Mouse (Mus musculus) liver, embryonic 15.5 days (tissue): ENCODE data around the gene Tm9sf4. TPM values are rescaled to one million over a fixed set of nuclear protein-coding genes. Genes with fewer than 3 reads are reported as not detected.

Experiments used
- ATAC-seq: fragments of 200-750 bp; cut with Nextera tagmentation; 2 replicates; pipeline ENCODE4 v1.8.0; 2017; ENCODE audit warnings: moderate number of reproducible peaks, mild to moderate bottlenecking, moderate library complexity; ENCODE audit not compliant: insufficient read depth
- H3K27ac ChIP-seq: fragments of 300-500 bp; sonication (generic); replicated peaks from 2 replicates; pipeline ENCODE4 v1.5.1; 2015; ENCODE audit warnings: mild to moderate bottlenecking, inconsistent platforms
- H3K27me3 ChIP-seq: fragments of 300-500 bp; sonication (generic); 2 replicates; pipeline ENCODE4 v1.6.1; 2015; ENCODE audit warnings: mild to moderate bottlenecking, inconsistent platforms
- H3K36me3 ChIP-seq: fragments of 300-500 bp; sonication (generic); replicated peaks from 2 replicates; pipeline ENCODE4 v1.6.1; 2015; ENCODE audit warnings: moderate library complexity, mild to moderate bottlenecking, inconsistent platforms
- H3K4me1 ChIP-seq: fragments of 300-500 bp; sonication (generic); replicated peaks from 2 replicates; pipeline ENCODE4 v1.6.1; 2015; ENCODE audit warnings: inconsistent platforms
- H3K4me2 ChIP-seq: fragments of 300-500 bp; sonication (generic); 2 replicates; pipeline ENCODE4 v1.6.1; 2015; ENCODE audit warnings: moderate library complexity, mild to moderate bottlenecking, inconsistent platforms
- H3K4me3 ChIP-seq: fragments of 300-500 bp; sonication (generic); replicated peaks from 2 replicates; pipeline ENCODE4 v1.5.1; 2015; ENCODE audit warnings: mild to moderate bottlenecking, inconsistent platforms
- H3K9ac ChIP-seq: fragments of 300-500 bp; sonication (generic); 2 replicates; pipeline ENCODE4 v1.6.1; 2015; ENCODE audit warnings: moderate library complexity, mild to moderate bottlenecking, inconsistent platforms
- H3K9me3 ChIP-seq: fragments of 300-500 bp; sonication (generic); replicated peaks from 2 replicates; pipeline ENCODE4 v1.6.1; 2016; ENCODE audit warnings: inconsistent platforms
- WGBS: fragments of 180-500 bp; shearing (Covaris S2); methylation state at CpG from one replicate; pipeline ENCODE4 v1.1.7; 2015; ENCODE audit warnings: mixed read lengths; ENCODE audit not compliant: insufficient replicate concordance; 5-methylcytosine and 5-hydroxymethylcytosine counted together
- polyA plus RNA-seq: library from polyadenylated mRNA; unstranded; fragments of >200 nt; fragmentation: Nextera tagmentation; extraction: Ambion mirVana; gene quantifications from 2 replicates; pipeline ENCODE4 v1.2.1, GENCODE M21; 2015

The Tm9sf4 gene
- polyA plus RNA-seq, 1 experiment from 2014 or later: 29.6 TPM

DNA sequence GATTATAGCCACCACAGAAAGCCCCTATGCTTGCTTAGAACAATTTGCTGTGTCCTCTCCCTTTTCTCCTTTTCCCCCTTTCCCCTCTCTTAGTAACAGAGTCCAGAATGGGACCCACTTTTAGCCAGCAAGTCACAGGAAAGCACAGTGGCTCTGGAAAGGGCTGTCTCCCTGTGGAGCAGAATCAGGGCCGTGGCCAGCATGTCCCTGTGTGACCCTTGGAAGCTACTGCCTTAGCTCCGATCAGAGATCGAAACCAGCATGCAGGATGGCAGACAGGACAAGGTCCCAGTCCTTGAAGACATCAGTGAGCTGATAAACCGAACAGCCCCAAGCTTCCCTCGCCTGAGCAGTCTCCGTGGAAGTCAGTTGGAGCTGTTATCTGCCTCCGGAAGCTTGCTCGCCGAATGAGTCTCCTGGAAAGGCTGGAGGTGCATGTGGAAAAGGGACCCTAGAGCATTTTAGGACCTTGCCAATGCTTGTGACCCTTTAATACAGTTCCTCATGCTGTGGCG, 56.8 kb downstream of the Tm9sf4 start:
- WGBS: 75% methylated on average over 10 of the region's 10 CpGs

DNA sequence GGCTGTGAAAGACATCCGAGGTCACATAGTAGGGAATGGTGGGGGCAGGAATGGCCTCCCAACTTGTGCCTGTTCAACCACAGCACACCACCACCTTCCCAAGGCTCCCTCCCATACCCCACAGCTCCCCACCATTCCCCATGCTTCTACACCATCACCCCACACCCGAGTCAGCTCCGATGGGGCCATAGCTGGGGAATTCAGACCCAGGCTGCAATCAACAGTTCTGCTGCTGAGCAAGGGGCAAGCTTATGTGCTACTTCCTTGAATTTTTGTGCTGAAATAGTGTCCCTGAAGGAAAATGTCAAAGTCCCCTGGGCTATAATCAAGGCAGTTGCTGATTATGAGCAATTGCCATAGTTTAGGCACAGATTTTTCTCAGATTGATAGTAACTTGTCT, 57.4 kb downstream of the Tm9sf4 start:
- no peak for ATAC-seq
- WGBS: 88% methylated on average over 3 of the region's 3 CpGs
- H3K9me3 ChIP-seq: no peaks in the 10 kb centered on the region
- H3K36me3 ChIP-seq: no peaks in the 10 kb centered on the region
- H3K27me3 ChIP-seq: no peaks in the 10 kb centered on the region
- no peak overlapping the region for H3K4me3 ChIP-seq
- no peak overlapping the region for H3K9ac ChIP-seq
- H3K4me2 ChIP-seq: no peak overlapping the region
- peaks cover 66% of the 10 kb centered on the region for H3K4me1 ChIP-seq
- no peak overlapping the region for H3K27ac ChIP-seq

More for the DNA sequence above, 56.8 kb downstream of the Tm9sf4 start:
- no peaks in the 10 kb centered on the region for H3K36me3 ChIP-seq
- H3K4me2 ChIP-seq: no peak overlapping the region
- H3K27me3 ChIP-seq: no peaks in the 10 kb centered on the region
- ATAC-seq: no peak
- H3K27ac ChIP-seq: no peak overlapping the region
- no peaks in the 10 kb centered on the region for H3K9me3 ChIP-seq
- no peak overlapping the region for H3K9ac ChIP-seq
- no peak overlapping the region for H3K4me3 ChIP-seq
- peaks cover 59% of the 10 kb centered on the region for H3K4me1 ChIP-seq

DNA sequence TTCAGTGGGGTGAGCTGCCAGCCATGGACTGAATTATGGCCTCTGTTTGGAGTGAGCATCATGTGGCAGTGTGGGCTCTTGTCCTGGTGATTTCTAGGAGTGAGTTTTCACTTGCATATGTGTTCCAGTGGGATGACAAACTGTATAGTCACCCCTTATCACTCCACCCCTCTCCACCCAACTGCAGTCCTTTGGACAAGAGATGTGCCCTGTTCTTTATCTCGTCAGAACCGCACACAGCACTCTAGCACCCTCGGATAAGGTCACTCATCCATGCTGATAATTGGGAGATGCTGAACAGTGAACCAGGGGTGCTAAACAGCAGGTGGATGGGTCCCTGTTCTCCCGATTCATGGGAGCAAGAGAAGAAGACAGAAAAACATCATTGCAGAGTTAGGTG, 60.5 kb downstream of the Tm9sf4 start:
- Histone ChIP-seq H3K4me3 (peak overlapping the region; percentile 9), H3K4me2 (peak overlapping the region; percentile 65), H3K9ac (peak overlapping the region; percentile 49), H3K27me3 (no peaks in the 10 kb centered on the region), H3K9me3 (no peaks in the 10 kb centered on the region), H3K27ac (peak overlapping the region; percentile 90), H3K4me1 (peaks cover 79% of the 10 kb centered on the region), H3K36me3 (no peaks in the 10 kb centered on the region; the same call in 1 of the 2 replicates)
- 15% methylated on average over 4 of the region's 4 CpGs for WGBS
- ATAC-seq: peak; percentile 97

DNA sequence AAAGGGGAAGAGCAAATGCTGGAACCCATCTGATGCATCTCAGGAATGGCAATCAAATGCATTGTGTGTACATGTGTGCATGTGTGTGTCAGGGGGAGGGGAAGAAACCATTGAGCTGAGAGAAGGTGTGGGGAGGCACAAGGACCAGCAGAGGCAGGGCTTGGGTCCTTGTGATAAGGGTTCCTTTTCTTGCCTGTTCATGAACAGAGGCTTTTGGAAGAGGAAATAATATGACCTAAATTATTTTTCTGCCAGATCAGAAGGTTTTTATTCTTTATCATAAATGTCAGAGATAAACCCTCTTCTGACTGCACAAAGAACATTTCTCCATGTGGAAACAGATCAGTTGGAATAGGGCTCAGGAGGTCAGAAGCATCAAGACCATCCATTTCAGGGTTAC, 61.0 kb downstream of the Tm9sf4 start:
- ATAC-seq: peak; percentile 81
- peak overlapping the region; percentile 65 for H3K4me2 ChIP-seq
- H3K27ac ChIP-seq: peak overlapping the region; percentile 90
- H3K9me3 ChIP-seq: no peaks in the 10 kb centered on the region
- H3K36me3 ChIP-seq: peaks cover 4% of the 10 kb centered on the region; the same call in 1 of the 2 replicates
- no peaks in the 10 kb centered on the region for H3K27me3 ChIP-seq
- peaks cover 84% of the 10 kb centered on the region for H3K4me1 ChIP-seq
- peak overlapping the region; percentile 49; the same call in 1 of the 2 replicates for H3K9ac ChIP-seq
- H3K4me3 ChIP-seq: peak overlapping the region; percentile 9

DNA sequence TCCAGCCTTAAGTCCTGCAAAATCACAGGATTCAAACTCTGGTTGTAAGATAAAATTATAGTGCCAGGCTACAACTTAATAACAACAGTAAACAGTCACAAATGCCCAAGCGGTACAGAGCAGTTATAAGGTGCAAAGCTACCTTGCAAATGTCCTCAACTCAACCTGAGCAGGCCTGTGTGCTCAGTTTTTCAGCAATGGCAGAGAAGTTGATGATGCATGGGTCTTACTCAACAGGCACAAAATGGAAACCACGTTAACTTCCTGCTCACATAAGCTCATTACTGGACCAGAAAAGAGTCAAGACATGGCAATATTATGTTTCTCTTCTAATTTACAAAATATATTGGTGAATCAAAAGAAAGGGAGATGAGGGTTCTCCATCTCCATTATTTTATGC, 61.5 kb downstream of the Tm9sf4 start:
- ATAC-seq: no peak
- Histone ChIP-seq H3K4me3 (no peak overlapping the region), H3K27me3 (no peaks in the 10 kb centered on the region), H3K9ac (0 out of 2 replicates have a peak overlapping the region, but pooled peaks have one; percentile 49), H3K4me2 (peak overlapping the region; percentile 65), H3K9me3 (no peaks in the 10 kb centered on the region), H3K27ac (peak overlapping the region; percentile 90), H3K4me1 (peaks cover 89% of the 10 kb centered on the region), H3K36me3 (peaks cover 9% of the 10 kb centered on the region)
- WGBS: 68% methylated on average over 2 of the region's 2 CpGs

DNA sequence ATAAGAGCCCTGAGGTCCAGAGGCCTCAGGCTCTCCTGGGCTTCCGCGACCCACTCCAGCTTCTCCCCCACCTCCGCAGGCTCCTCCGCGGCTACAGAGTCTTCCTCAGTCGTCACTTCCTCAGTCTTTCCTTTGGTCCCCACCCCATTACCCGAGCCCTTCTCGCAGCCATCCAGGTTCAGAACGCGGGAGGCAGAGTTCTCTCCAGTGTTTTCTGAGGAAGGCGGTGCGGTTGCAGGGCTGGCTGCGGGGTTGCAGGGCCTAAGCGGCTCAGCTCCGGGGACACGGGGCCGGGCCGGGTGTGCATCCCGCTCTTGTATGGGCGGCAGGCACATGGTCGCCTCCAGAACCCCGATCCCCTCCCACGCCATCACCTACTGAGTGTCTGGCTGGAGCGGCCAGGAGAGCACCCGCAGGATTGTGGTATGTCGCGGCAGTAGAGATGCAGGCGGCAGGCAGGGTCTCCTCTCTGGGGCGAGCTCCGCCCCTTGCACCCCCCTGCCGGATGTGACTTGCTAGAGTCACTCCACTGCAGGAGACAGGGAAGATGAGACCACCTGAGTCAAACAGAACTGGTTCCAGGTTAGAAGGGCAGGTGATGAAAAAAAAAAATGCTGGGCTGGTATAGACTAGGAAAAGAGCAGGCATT, 64.0 kb downstream of the Tm9sf4 start, which contains the start of gene Tspyl3:
Gene Tspyl3 (minus strand): TSS at position 496 of the 649 bp plus-strand sequence.
- under 1% methylated on average over 31 of the region's 31 CpGs for WGBS
- peak within 1 kb of the TSS; percentile 87 for H3K27ac ChIP-seq
- ATAC-seq: no peak
- peak within 1 kb of the TSS; percentile 69 for H3K9ac ChIP-seq
- peaks cover 99% of the 10 kb centered on the region for H3K4me1 ChIP-seq
- peak within 1 kb of the TSS; percentile 87 for H3K4me2 ChIP-seq
- H3K36me3 ChIP-seq: peaks cover 27% of the 10 kb centered on the region
- H3K9me3 ChIP-seq: no peaks in the 10 kb centered on the region
- peak within 1 kb of the TSS; percentile 61 for H3K4me3 ChIP-seq
- no peaks in the 10 kb centered on the region for H3K27me3 ChIP-seq

DNA sequence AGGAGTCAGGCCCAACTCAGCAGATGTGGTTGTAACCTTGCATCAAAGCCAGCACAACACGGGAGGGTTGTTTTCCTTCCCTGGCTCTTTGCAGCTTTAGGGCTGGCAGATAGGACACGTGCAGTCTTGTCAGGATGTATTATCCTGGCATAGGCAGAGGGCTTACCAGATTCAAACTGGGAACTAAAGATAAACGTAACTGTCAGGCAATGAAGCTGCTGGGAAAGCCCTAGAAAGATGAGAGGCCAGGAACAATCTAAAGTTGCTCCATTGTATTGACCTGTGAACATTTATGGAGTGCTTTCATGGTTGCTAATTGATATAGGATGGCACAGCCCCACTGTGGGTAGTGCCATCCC, 64.5 kb downstream of the Tm9sf4 start:
- ATAC-seq: no peak
- under 1% methylated on average over 3 of the region's 3 CpGs for WGBS
- Histone ChIP-seq H3K4me3 (peak overlapping the region; percentile 61), H3K36me3 (peaks cover 32% of the 10 kb centered on the region), H3K27ac (peak overlapping the region; percentile 87), H3K4me1 (peaks cover 99% of the 10 kb centered on the region), H3K9ac (peak overlapping the region; percentile 69), H3K27me3 (no peaks in the 10 kb centered on the region), H3K4me2 (peak overlapping the region; percentile 87), H3K9me3 (no peaks in the 10 kb centered on the region)

DNA sequence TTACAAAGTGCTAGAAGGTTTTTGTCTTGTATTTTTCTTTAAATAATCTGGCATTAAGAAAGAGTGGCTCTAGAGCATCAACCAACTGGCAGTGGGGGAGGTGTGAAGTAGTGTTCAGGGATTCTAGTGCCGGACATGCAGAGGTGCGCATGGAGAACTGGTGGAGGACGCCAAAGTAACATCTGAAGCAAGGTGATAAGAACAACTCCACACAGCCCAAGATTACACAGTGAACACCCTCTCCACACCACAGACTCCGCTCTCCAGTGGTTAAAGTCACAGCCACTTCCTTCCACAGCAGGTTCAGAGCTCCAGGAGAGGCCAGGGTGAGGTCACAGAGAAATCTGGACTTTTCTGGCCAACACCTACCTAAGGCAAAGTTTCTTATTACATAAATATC, 66.9 kb downstream of the Tm9sf4 start:
- Histone ChIP-seq H3K4me2 (peak overlapping the region; percentile 56), H3K9me3 (no peaks in the 10 kb centered on the region), H3K36me3 (peaks cover 56% of the 10 kb centered on the region), H3K9ac (0 out of 2 replicates have a peak overlapping the region, but pooled peaks have one; percentile 23), H3K4me3 (no peak overlapping the region), H3K27me3 (no peaks in the 10 kb centered on the region), H3K4me1 (peaks cover 90% of the 10 kb centered on the region), H3K27ac (peak overlapping the region; percentile 90)
- WGBS: 28% methylated on average over 4 of the region's 4 CpGs
- peak; percentile 92 for ATAC-seq

DNA sequence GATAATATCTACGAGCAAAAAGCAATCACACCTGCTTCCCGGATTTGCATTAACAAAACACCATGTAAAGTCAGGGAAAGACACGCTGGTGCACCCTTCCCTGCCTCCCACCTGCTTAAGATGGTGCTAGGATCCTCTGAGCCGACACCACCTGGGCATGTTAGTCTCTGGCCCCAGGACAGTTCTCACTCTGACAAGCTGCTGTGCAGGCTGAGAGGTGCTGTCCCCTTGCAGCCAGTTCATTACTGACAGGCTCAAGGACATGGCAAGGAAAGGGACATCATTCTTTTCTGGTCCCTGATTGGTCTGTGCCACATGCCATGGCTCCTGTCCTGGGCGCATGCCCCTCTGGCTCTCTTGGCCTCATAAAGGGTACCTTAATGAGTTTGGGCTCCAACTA, 67.4 kb downstream of the Tm9sf4 start:
- H3K9ac ChIP-seq: peak overlapping the region; percentile 23; the same call in 1 of the 2 replicates
- peak overlapping the region; percentile 9; the same call in 1 of the 2 replicates for H3K4me3 ChIP-seq
- peak overlapping the region; percentile 90 for H3K27ac ChIP-seq
- H3K36me3 ChIP-seq: peaks cover 61% of the 10 kb centered on the region
- H3K4me2 ChIP-seq: peak overlapping the region; percentile 56
- peak; percentile 5; the same call in 1 of the 2 replicates for ATAC-seq
- H3K9me3 ChIP-seq: no peaks in the 10 kb centered on the region
- 71% methylated on average over 5 of the region's 5 CpGs for WGBS
- H3K27me3 ChIP-seq: no peaks in the 10 kb centered on the region
- H3K4me1 ChIP-seq: peaks cover 85% of the 10 kb centered on the region

DNA sequence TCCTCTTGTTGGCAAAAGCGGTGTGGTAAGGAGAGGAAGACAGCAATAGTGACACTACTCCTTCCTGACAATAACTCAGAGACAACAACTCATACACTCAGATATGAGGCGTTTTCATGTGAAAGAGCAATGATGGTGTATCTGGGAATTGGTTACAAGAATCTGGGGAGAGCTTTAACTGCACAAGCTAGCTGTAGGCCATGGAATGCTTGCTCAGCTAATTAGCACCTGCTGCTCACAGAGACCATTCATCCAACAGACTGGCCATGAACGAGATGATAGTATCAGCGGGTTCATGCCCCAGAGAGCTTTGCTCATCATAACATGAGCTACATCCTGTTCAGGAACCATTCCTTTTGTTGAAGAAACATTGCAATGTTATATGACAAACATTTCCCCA, 76.1 kb downstream of the Tm9sf4 start:
- no peaks in the 10 kb centered on the region for H3K27me3 ChIP-seq
- H3K9ac ChIP-seq: no peak overlapping the region
- no peaks in the 10 kb centered on the region for H3K9me3 ChIP-seq
- peaks cover 45% of the 10 kb centered on the region for H3K4me1 ChIP-seq
- H3K4me3 ChIP-seq: no peak overlapping the region
- ATAC-seq: no peak
- H3K36me3 ChIP-seq: peaks cover 64% of the 10 kb centered on the region
- WGBS: 72% methylated on average over 4 of the region's 4 CpGs
- H3K27ac ChIP-seq: no peak overlapping the region
- 0 out of 2 replicates have a peak overlapping the region, but pooled peaks have one; percentile 2 for H3K4me2 ChIP-seq

DNA sequence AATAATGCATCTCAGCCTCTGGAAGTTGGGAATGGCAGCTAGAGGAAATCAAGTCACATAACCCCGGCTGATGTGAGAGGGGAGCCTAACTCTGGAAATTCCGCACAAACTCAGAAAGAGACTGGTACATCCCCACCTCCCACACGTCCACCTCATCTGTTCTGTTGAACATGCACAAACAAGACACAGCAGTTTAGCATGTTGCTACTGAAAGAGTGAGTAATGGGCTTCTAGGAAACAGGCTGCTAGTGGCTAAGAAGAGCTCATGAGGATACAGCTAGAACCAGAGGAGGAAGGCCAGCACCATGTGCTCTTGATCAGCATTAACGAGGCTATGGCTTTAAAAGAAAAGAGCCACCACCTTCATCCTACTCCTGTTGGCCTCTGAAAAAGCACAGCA, 76.8 kb downstream of the Tm9sf4 start:
- H3K9me3 ChIP-seq: no peaks in the 10 kb centered on the region
- peak overlapping the region; percentile 79 for H3K4me2 ChIP-seq
- peaks cover 57% of the 10 kb centered on the region for H3K36me3 ChIP-seq
- peak overlapping the region; percentile 98 for H3K27ac ChIP-seq
- no peaks in the 10 kb centered on the region for H3K27me3 ChIP-seq
- H3K4me1 ChIP-seq: peaks cover 52% of the 10 kb centered on the region
- ATAC-seq: no peak
- peak overlapping the region; percentile 98; the same call in 1 of the 2 replicates for H3K9ac ChIP-seq
- H3K4me3 ChIP-seq: peak overlapping the region; percentile 91
- 72% methylated on average over 4 of the region's 4 CpGs for WGBS
